Mouse (Mus musculus) mouse trophoblast stem cell (cell line): ENCODE results near the gene Map2k2.
"Not testable (repeated sequence)": the region's sequence is repeated elsewhere in the genome, so short reads cannot be mapped to it uniquely, and the experiment has no call there.

Experiments used
- in situ Hi-C, 2 experiments: fragments of 300-500 bp; cut with MseI, MboI; formaldehyde crosslinking; loops; 2 replicates in 1 of 2; 3 replicates in 1 of 2; pipeline ENCODE4 v1.15.1; 2025

Gene Map2k2

DNA sequence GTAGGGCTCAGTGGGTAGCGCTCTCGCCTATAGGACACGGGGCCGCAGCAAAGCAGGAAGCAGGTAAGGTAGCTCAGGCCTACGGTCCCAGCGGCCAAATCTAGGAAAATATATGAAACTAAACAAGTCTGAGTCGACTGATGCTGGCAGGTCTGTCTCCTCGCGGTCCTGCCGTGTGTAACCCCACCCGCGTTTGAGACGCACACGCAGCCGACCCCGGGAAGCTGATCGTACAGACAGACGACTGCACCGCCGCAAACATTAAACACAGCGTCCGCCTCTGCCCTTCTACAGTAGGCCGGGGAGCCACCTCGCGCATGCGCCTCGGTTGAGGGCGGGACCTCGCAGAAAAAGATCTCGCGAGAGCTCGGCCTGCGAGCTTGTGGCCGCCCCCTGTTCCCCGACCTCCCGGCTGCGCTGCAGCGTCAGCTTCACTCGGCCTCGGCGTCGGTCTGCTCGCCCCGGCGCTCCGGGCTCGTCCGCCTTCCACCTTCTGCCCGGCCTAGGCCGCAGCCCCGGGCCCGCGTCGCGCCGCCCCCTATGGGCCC, at the start of gene Map2k2:
Gene Map2k2 (plus strand): TSS at position 351 of the 548 bp plus-strand sequence.
- in situ Hi-C loops, result no loop called here

DNA sequence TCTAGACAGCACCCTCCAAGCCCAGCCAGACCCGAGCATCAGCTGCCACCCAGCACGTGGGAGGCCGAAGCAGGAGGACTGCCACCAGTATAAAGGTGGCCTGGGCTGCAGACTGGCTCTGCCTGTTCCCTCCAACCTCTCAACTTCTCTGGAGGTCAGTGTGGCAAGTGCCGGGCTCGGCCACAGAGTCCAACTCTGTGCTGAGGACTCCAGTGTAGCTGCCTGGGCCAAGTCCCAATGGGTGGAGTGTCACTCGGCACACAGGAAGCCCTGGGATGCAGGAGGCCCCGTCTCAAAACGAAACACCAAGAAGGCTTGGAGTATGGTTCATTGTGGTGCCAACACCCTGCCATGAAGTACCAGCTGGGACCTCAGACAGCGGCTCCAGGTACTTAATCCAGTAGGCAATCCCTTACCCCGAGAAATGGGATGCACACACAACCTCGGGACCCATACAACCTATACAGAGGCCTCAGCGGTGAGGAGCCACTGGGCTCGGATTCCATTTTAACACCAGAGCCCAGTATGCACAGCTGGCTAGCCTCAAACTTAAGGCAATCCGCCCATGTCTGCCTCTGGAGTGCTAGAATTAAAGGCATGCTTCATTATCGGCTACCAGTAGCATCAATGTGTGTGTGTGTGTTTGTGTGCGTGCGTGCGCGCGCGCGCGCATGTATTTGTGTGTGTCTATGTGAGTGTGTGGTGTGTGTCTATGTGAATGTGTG, 48.1 kb upstream of the Map2k2 start:
- in situ Hi-C loops, result no loop called here

DNA sequence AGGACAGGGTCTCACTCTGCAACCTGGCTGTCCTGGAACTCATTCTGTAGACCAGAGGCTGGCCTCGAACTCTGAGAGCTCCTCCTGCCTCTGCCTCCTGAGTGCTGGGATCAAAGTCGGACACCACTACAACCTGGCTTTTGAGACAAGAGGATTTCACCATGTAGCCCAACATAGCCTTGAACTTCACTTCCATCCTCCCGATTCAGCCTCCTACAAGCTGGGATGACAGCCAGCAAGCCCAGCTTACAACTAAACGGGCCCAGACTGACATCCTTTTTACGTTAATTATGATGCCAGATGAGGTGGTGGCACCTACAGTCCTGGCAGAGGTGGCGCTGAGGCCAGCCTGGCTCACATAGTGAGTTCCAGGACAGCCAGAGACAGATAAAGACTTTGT, 46.8 kb upstream of the Map2k2 start:
- in situ Hi-C loops, result no loop called here

DNA sequence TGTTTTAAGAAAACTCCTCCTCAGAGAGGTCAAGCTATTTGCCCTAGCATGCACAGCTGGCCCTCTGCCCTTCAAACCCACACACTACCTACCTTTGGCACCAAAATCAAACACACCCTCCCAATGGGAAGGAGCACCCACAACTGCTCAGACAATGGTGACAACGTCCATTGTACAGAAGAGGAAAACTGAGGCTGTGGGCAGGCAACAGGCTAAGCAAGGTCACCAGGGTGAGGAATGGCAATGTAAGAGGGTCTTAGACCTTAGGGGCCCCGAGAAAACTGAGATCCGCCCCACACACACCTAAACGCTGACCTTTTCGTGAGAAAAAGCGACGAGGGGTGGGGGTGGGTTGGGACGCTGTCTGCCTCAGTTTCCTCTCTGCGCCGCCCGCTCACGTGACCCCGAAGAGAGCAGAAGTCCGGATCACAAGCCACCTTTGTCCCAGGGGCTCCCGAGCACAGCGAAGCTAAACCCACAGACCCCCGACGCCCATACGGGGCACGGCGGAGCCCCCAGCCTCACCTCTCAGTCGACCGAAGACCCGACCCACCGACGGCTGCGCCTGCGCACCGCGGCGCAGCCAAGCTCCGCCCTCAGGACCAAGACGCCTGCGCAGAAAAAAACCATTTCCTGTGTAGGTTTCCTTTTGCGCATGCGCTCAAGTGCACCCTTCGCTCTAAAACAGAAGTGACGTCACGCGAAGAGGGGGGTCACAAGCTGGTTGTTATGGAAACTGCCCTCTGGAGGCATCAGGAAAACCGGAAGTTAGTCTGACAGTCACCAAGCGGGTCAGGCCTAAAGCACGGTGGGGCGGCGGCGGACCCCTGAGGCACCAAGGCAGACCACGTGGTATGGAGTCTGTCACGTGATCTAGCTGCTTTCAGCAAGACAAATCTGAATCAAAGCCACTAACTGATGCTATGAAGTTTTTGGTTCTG, 45.8 kb upstream of the Map2k2 start, which contains the start of gene Sgta:
Gene Sgta (minus strand): TSS at position 579 of the 941 bp plus-strand sequence.
- in situ Hi-C loops, result no loop called here

DNA sequence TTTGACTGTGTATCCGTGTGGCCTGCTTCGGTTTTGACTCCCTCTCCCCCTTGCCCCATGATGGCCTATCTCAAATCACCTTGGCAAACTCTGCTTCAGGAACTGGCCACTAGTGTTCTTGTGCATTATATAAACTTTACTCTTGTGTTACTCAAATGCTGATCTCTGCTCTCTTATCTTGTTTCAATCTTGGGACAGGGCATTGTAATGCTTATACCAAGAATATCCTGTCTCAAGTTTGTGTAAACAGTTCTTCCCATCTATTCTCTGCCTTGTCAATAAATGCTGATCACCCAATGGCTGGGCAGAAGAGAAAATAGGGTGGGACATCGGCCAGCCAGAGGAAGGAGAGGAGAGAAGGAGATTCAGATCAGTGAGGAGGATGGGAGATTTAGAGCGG, 43.0 kb upstream of the Map2k2 start:
- in situ Hi-C loops, result no loop called here

DNA sequence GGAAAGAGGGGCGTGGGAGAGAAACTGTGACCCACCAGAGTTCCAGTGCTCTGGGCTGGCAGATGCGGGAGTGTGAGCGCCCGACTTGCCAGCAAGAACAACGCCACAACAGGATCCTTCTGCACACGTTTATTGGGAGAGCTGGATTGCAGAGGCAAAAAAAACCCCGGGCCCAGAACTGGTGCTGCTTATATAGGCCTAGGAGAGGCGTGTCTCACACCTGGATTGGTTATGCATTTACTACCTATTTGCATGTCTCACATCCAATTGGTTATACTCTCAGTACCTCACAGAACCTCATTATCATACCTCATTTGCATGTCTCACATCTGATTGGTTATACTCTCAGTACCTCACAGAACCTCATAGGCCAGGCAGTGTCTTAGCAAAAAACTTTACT, 41.2 kb upstream of the Map2k2 start:
- in situ Hi-C loops, result not testable (repeated sequence)

DNA sequence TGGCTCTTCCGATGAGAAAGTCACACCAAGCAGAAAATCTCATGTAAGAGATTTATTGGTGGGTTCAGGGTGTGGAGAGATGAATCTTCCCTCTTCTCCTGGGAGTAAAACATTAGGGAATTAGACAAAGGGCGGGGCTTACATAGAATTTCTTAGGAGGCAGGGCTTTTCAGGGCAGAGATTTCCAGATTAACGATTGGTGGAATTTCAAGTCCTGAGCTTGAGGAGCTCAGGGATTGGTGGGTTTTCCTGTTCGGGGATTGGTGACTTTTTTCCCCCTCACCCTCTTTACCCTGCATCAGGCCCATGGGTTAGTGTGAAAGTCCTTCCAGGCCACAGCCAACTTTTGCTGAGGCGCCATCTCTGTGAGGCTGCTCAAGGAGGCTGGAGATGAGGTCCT, 37.0 kb upstream of the Map2k2 start:
- in situ Hi-C loops, result no loop called here

DNA sequence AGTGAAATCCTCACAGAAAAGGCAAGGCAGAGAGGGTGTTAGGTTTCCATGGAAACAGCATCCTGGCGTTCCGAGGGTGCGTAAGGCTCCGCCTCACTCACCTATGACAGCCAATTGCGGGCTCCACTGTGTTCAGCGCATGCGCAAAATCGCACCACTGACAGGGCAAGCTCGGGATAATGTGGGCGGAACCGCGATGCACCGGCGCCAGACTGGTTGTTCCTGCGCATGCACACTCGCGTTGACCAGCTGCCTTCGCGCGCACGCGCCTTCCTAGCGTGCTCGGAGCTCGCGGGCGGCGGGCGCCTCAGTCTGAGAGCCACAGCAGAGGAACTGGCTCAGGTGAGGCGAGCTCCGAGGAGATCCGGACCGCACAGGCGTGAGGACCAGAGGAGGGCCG, 35.9 kb upstream of the Map2k2 start, which contains the start of gene Thop1:
Gene Thop1 (plus strand): TSS at position 200 of the 400 bp plus-strand sequence.
- in situ Hi-C loops, result no loop called here

DNA sequence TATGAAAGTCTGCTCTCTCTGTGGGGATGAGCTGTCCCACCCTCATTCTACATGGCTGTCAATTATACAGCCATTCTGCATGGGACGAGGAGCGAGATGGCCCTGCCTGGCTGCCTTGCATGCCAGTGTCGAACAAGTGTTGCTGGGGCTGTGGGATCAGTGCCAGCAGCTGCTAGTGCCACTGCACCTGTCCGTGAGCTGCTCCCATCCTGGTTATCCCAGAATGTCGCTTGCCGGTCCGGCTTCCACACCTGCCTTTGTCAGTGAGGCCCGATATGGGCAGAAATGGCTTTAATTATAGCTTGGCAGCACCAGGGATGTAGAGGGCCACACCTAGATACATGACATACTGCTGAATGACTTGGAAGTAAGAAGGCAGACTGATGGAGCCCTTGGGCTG, 33.4 kb upstream of the Map2k2 start:
- in situ Hi-C loops, result no loop called here

DNA sequence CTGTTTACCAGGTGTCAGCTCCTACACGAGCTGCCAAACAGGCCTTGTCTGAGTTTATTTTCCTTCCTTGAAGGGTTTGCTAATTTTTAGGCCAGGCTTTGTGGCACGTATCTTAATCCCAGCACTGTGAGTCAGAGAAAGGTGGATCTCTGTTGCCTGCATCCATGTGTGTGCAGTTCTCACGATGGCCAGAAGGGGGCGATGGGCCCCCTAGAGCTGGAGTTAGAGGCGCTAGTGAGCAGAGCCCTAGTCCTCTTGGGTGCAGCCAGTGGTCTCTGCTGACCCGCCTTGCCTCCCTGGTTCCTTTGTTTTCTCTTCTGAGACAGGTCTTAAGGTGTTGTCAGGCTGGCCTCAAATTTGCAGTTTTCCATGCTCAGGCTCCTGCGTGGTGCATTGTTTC, 32.3 kb upstream of the Map2k2 start:
- in situ Hi-C loops, result no loop called here

DNA sequence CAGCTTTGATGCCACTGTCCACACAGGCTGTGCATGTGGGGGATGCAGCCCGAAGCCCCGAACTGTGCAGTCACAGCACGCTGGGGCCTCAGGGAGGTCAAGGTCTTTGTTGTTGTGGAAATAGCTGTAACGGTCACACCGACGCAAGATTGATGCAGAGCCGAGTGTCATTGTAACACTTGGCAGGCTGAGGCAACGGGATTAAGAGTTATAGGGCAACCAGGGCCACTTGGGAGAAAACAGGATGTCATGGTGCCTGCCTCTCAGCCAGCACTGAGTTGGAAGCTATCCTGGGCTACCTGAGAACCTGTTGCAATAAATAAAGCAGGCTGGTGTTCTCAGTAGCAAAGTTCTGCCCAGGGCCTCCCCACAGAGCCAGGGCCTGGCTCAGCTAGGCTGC, 30.0 kb upstream of the Map2k2 start:
- in situ Hi-C loops, result no loop called here

DNA sequence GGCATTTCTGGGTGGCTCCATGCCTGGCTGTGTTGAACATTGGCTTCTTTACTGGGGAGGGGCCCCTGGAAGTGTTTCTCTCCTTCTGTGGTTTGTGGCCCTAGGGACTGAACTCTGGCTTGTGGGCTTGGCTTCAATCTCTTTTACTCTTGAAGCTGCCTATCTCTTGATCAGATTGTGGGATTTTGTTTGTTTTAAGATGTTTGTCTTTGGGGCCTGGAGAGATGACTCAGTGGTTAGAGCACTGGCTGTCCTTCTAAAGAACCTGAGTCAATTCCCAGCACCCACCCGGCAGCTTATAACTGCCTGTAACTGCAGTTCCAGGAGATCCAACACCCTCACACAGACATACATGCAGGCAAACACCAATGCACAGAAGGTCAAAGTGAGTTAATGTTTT, 29.4 kb upstream of the Map2k2 start:
- in situ Hi-C loops, result no loop called here

DNA sequence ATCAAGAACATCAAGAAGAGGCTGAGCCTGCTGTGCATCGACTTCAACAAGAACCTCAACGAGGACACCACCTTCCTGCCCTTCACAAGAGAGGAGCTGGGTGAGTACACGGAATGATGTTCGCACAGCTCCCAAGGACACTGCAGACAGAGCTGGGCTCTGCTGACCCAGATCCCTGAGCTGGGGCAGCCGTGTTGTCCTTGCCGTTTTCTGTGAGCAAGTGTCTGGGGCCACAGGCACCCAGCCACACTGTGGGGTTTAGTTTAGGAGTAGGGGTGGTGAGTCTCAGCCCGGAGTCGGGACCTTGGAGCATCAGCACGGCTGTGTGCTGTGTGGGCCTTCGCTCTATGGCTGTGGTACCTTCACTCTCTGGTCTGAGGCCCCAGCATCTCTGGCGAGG, 27.8 kb upstream of the Map2k2 start:
- in situ Hi-C loops, result no loop called here

DNA sequence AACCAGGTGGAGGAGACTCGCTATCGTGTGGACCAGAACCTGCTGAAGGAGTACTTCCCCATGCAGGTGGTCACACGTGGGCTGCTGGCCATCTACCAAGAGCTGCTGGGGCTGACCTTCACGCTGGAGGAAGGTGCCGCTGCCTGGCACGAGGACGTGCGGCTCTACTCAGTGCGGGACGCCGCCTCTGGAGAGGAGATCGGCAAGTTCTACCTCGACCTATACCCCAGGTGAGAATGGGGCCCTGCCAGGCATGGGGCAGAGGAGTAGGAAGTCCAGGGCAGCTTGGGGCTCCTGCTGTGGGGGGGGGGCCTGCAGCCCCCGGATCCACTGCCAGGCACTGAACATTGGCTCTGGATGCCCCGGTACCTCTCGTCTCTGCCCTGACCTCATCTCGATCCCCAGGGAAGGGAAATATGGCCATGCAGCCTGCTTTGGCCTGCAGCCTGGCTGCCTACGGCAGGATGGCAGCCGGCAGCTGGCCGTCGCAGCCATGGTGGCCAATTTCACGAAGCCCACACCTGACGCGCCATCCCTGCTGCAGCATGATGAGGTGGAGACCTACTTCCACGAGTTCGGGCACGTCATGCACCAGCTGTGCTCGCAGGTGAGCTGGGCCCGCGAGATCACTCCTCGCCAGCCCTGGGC, 25.6 kb upstream of the Map2k2 start:
- in situ Hi-C loops, result no loop called here

DNA sequence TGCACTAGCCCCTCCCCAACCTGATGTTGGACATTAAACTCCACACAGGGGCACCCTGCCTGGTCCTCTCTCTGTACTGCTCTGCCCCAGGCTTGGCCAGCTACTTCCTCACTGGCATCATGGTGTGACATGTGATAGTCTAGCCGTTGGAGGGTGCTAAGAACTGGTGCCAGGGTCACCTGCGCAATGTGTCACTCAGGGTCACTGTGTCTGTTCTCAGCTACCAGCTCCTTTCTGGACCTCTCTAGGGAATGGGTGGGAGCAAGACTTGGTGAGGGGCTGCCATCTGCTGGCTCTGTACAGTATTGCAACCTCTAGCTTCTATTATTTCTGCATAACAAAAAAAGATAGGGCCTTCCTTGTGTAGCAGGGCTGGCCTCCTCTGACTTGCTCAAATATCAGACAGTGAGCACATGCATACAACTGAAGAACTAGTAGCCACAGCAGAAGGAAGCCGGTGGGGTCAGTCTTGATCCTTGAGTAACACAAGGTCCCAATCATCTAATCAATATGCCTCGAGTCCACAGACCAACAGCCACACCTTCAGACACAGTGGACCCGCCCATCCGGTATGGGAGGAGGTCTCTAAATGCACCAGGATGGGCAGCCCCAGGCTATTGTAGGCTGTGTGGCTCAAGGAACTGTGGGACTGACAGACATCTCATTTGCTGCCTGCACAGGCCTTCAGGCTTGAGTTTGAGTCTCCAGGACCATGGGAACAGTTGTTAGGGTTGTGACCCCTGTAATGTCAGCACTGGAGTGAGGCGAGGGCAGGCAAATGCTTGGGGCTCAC, 23.4 kb upstream of the Map2k2 start:
- in situ Hi-C loops, result no loop called here

DNA sequence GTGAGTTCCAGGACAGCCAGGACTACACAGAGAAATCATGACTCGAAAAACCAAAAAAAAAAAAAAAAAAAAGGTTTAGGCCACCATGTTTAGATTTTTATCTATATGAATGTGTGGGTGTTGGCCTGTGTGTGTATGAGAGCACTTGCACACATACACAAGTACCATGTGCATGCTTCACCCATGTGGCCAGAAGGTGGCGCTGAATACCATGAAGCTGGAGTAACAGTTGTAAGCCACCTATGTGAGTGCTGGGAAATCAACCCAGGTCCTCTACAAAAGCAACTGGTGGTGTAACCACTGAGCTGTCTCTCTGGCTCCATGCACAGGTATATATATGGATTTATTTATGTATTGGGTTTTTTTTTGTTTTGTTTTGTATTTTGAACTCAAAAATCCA, 18.7 kb upstream of the Map2k2 start:
- in situ Hi-C loops, result no loop called here

DNA sequence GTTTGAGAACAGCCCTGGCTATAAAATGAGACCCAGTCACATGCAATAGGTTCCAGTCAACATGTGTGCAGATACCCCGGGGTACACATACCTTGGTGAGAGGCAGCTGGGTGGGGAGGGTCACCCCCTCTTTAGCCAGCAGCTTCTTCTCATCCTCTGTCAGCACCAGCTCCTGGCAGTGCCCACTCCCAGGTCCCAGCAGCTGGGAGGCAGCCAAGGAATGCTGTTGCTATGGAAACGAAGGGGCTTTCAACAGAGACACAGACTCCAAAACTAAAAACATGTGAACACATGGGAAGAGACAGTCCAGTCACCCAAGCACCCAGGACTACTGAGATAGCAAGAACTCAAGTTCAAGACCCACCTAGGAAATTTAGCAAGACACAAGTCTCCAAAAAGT, 16.5 kb upstream of the Map2k2 start:
- in situ Hi-C loops, result no loop called here

DNA sequence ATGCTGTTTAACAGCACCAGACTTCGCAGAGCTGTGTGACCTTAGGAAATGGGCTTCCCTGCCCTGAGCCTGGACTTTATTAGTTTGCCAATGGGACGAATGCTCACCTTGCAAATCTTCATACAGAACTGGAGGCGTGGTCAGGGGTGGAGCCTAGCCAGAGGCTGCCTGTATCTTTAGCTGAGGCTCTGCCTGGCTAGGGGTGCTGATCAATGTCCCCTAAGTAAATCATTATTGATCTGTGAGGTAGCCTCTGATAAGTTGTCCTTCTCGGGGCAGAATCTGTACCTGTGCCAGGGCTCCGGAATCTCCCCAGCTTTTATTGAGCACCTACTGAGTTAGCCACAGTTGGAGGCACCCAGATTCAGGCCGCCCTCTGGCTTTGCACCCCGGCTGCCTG, 15.1 kb upstream of the Map2k2 start:
- in situ Hi-C loops, result no loop called here

DNA sequence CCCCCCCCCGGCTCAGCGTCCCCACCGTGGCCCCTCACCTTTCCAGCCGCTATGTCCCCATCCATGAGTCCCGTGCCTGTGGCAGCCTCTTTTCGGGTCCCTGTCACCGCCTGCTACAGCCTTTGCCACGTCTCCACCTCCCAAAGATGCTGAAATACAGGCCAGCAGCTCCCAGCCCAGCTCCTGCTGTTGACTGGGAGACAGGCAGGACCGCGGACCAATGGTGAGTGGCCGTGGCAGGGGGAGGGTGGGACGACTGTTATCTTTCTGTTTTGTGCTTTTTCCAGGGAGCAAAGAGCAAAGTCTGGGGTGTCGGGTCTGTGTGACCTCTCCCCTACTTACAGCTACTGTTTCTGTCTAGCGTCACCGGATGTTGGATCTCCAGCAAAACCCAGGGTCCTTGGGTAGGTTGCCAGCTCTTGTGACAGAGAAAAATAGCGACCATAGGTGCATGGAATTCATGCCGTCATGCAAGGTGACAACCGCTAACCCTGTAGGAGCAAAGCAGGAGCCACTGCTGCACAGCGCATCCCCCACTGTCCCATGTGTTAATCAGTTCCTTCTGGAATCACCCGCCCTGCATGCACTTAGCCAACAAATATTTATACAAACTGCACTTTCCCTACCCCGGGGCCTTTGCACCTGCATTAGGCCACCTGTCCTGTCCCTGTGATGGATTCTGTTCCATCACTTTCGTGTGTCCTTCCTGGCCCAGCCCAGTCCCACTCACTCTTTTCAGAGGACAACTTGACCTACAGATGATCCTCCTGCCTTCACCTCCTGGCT, 13.1 kb upstream of the Map2k2 start:
- in situ Hi-C loops, result no loop called here

DNA sequence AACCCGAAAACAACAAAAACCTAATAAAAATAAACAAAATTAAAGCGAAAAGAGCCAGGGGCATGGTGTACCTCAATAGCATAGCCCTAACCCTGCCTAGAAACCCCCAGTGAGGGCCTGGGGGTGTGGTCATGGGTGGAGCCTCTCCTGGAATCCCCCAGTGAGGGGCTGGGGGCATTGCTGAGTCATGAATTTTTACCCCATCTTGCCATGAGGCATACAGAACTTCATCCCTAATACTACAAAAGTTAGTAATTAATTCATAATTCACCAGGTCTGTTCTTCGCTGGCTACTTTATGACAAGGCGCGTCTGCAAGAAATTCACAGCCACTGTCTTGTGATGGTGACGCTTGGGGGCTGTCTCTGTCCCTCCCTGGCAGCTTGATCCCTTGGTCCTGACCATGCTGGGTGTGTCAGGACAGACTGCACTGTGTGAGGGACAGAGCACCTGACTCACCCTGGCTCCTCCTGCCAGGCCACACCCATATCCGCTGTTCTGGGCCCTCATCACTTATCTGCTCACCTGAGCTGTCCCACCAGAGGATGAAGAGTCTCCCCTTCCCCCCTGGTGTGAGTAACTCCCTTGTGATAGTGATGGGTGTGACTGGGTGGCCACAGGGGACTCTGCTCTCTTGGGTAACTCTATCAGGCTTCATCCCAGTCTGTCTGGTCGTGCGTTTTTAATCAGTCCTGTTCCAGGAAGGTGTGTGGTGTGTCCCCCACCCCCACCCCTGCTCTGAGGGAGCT, 10.6 kb upstream of the Map2k2 start:
- in situ Hi-C loops, result no loop called here
